Mouse (Mus musculus) intestine, embryonic 14.5 days (tissue): ENCODE data around the gene Ahsa1. TPM values are rescaled to one million over a fixed set of nuclear protein-coding genes. Genes with fewer than 3 reads are reported as not detected.
"Not testable (repeated sequence)": the region's sequence is repeated elsewhere in the genome, so short reads cannot be mapped to it uniquely, and the experiment has no call there.

Experiments used
- ATAC-seq: fragments of 200-750 bp; cut with Nextera tagmentation; replicated peaks from 2 replicates; pipeline ENCODE4 v1.8.0; 2017; ENCODE audit warnings: low read depth, moderate number of reproducible peaks, moderate TSS enrichment, moderate library complexity; ENCODE audit not compliant: low FRiP score, low TSS enrichment
- DNase-seq: peaks from one replicate; pipeline ENCODE4 v3.0.0-alpha.2; 2018; ENCODE audit warnings: low spot score
- H3K27ac ChIP-seq: fragments of 300-500 bp; sonication (generic); 2 replicates; pipeline ENCODE4 v1.5.1; 2014; ENCODE audit warnings: low read depth, mild to moderate bottlenecking, control low read depth
- H3K27me3 ChIP-seq: fragments of 300-500 bp; sonication (generic); replicated peaks from 2 replicates; pipeline ENCODE4 v1.6.1; 2014; ENCODE audit warnings: low read length, control low read depth; ENCODE audit not compliant: control insufficient read depth, insufficient read depth
- H3K36me3 ChIP-seq: fragments of 300-500 bp; sonication (generic); 2 replicates; pipeline ENCODE4 v1.6.1; 2014; ENCODE audit warnings: low read length, control low read depth; ENCODE audit not compliant: control insufficient read depth, insufficient read depth
- H3K4me1 ChIP-seq: fragments of 300-500 bp; sonication (generic); replicated peaks from 2 replicates; pipeline ENCODE4 v1.6.1; 2014; ENCODE audit warnings: low read length, control low read depth, mixed read lengths; ENCODE audit not compliant: control insufficient read depth, insufficient read depth
- H3K4me2 ChIP-seq: fragments of 300-500 bp; sonication (generic); 2 replicates; pipeline ENCODE4 v1.6.1; 2014; ENCODE audit warnings: low read length
- H3K4me3 ChIP-seq: fragments of 300-500 bp; sonication (generic); 2 replicates; pipeline ENCODE4 v1.5.1; 2014; ENCODE audit warnings: low read depth, low read length, control low read depth, mixed read lengths
- H3K9ac ChIP-seq: fragments of 300-500 bp; sonication (generic); 2 replicates; pipeline ENCODE4 v1.6.1; 2014; ENCODE audit warnings: mild to moderate bottlenecking, low read length
- H3K9me3 ChIP-seq: fragments of 300-500 bp; sonication (generic); 2 replicates; pipeline ENCODE4 v1.6.1; 2016; ENCODE audit warnings: low read length, control low read depth; ENCODE audit not compliant: control insufficient read depth
- WGBS: fragments of 180-500 bp; shearing (Covaris S2); extraction: QIAGEN DNeasy Blood & Tissue Kit; methylation state at CpG from one replicate; pipeline ENCODE4 v1.1.7; 2014; 5-methylcytosine and 5-hydroxymethylcytosine counted together
- polyA plus RNA-seq: library from polyadenylated mRNA; unstranded; fragments of >200 nt; fragmentation: Nextera tagmentation; extraction: Ambion mirVana; gene quantifications from 2 replicates; pipeline ENCODE4 v1.2.1, GENCODE M21; 2014

Gene Ahsa1
- polyA plus RNA-seq, 1 experiment from 2014 or later = 205 TPM

GRCm38 (mm10) chr12:87274853-87275831, 8.9 kb downstream of the Ahsa1 start:
- H3K36me3 ChIP-seq = peaks cover 65% of the 10 kb centered on the region
- H3K27me3 ChIP-seq = no peaks in the 10 kb centered on the region
- H3K4me3 ChIP-seq = no peak overlapping the region
- H3K9ac ChIP-seq = no peak overlapping the region
- H3K4me2 ChIP-seq = no peak overlapping the region
- H3K4me1 ChIP-seq = peaks cover 4% of the 10 kb centered on the region; the same call in 1 of the 2 replicates
- no peak for ATAC-seq
- no peak overlapping the region for H3K27ac ChIP-seq
- H3K9me3 ChIP-seq = no peaks in the 10 kb centered on the region
- no peak for DNase-seq
- WGBS = 87% methylated on average over 9 of the region's 9 CpGs

- H3K27me3 ChIP-seq, ATAC-seq, H3K4me2 ChIP-seq, H3K9me3 ChIP-seq, H3K27ac ChIP-seq, H3K9ac ChIP-seq, H3K4me3 ChIP-seq, H3K4me1 ChIP-seq, DNase-seq: not testable (repeated sequence)
- 89% methylated on average over 4 of the region's 4 CpGs for WGBS
- H3K36me3 ChIP-seq = peaks cover 44% of the 10 kb centered on the region
Measured at GRCm38 (mm10) chr12:87277251-87277650, 11.0 kb downstream of the Ahsa1 start.

GRCm38 (mm10) chr12:87278118-87278730, 11.9 kb downstream of the Ahsa1 start:
- Histone ChIP-seq H3K27ac (no peak overlapping the region), H3K9ac (no peak overlapping the region), H3K27me3 (no peaks in the 10 kb centered on the region), H3K9me3 (no peaks in the 10 kb centered on the region), H3K4me2 (0 out of 2 replicates have a peak overlapping the region, but pooled peaks have one; percentile 0), H3K4me1 (peaks cover 4% of the 10 kb centered on the region; the same call in 1 of the 2 replicates), H3K4me3 (no peak overlapping the region), H3K36me3 (peaks cover 34% of the 10 kb centered on the region)
- WGBS = 14% methylated on average over 6 of the region's 6 CpGs
- DNase-seq (peak; percentile 64), ATAC-seq (peak; percentile 77)

- Histone ChIP-seq H3K36me3 (peaks cover 23% of the 10 kb centered on the region), H3K4me1 (peaks cover 4% of the 10 kb centered on the region; the same call in 1 of the 2 replicates), H3K27ac (no peak overlapping the region), H3K27me3 (no peaks in the 10 kb centered on the region), H3K9ac (no peak overlapping the region), H3K4me3 (no peak overlapping the region), H3K4me2 (no peak overlapping the region), H3K9me3 (no peaks in the 10 kb centered on the region)
- no peak for DNase-seq
- WGBS = 41% methylated on average over 3 of the region's 3 CpGs
- 0 out of 2 replicates have a peak, but pooled peaks have one; percentile 13 for ATAC-seq
Measured at GRCm38 (mm10) chr12:87279350-87279749, 13.1 kb downstream of the Ahsa1 start.

- no peak overlapping the region for H3K4me2 ChIP-seq
- DNase-seq (no peak), ATAC-seq (no peak)
- H3K9ac ChIP-seq = no peak overlapping the region
- 52% methylated on average over 14 of the region's 14 CpGs for WGBS
- no peak overlapping the region for H3K4me3 ChIP-seq
- H3K36me3 ChIP-seq = peaks cover 18% of the 10 kb centered on the region
- no peaks in the 10 kb centered on the region for H3K9me3 ChIP-seq
- H3K4me1 ChIP-seq = peaks cover 4% of the 10 kb centered on the region; the same call in 1 of the 2 replicates
- no peak overlapping the region for H3K27ac ChIP-seq
- no peaks in the 10 kb centered on the region for H3K27me3 ChIP-seq
Measured at GRCm38 (mm10) chr12:87279879-87280278, 13.6 kb downstream of the Ahsa1 start.

- no peak for ATAC-seq
- Histone ChIP-seq H3K27ac (no peak overlapping the region), H3K9ac (no peak overlapping the region), H3K9me3 (no peaks in the 10 kb centered on the region), H3K4me3 (no peak overlapping the region), H3K4me1 (peaks cover 4% of the 10 kb centered on the region; the same call in 1 of the 2 replicates), H3K4me2 (no peak overlapping the region), H3K36me3 (no peaks in the 10 kb centered on the region), H3K27me3 (no peaks in the 10 kb centered on the region)
- no peak for DNase-seq
- 70% methylated on average over 1 of the region's 1 CpGs for WGBS
Measured at GRCm38 (mm10) chr12:87281766-87282165, 15.5 kb downstream of the Ahsa1 start.

GRCm38 (mm10) chr12:87282743-87283142, 16.5 kb downstream of the Ahsa1 start:
- Histone ChIP-seq H3K9ac (no peak overlapping the region), H3K9me3 (no peaks in the 10 kb centered on the region), H3K4me1 (peaks cover 4% of the 10 kb centered on the region; the same call in 1 of the 2 replicates), H3K27me3 (no peaks in the 10 kb centered on the region), H3K36me3 (no peaks in the 10 kb centered on the region), H3K4me3 (no peak overlapping the region), H3K4me2 (no peak overlapping the region), H3K27ac (no peak overlapping the region)
- DNase-seq (no peak), ATAC-seq (no peak)
- WGBS = 94% methylated on average over 4 of the region's 4 CpGs

- H3K27me3 ChIP-seq = no peaks in the 10 kb centered on the region
- 69% methylated on average over 7 of the region's 7 CpGs for WGBS
- H3K27ac ChIP-seq = no peak overlapping the region
- no peak overlapping the region for H3K4me2 ChIP-seq
- no peak overlapping the region for H3K4me3 ChIP-seq
- 0 out of 2 replicates have a peak, but pooled peaks cover 3% of the 10 kb centered on the region for H3K9me3 ChIP-seq
- no peaks in the 10 kb centered on the region; the same call in 1 of the 2 replicates for H3K4me1 ChIP-seq
- no peak for ATAC-seq
- no peaks in the 10 kb centered on the region for H3K36me3 ChIP-seq
- no peak for DNase-seq
- no peak overlapping the region for H3K9ac ChIP-seq
Measured at GRCm38 (mm10) chr12:87283706-87284105, 17.4 kb downstream of the Ahsa1 start.
